Mouse (Mus musculus): Measurements from ENCODE around the gene Obsl1. TPM values are rescaled to one million over a fixed set of nuclear protein-coding genes. Genes with fewer than 3 reads are reported as not detected.

Gene Obsl1
- total and polyA plus RNA-seq, 2 experiments from 2014 or later, result 24.2 to 45.9 TPM

- H3K4me1 ChIP-seq (ENCODE audit: insufficient read depth, low read length), result peaks cover 16% of the 10 kb centered on the region
- 0 out of 2 replicates have a peak overlapping the region, but pooled peaks have one; percentile 19 for H3K9ac ChIP-seq (replicated peaks; ENCODE audit: low read length, poor library complexity, severe bottlenecking)
- H3K4me3 ChIP-seq (ENCODE audit: low read depth, low read length), result peak overlapping the region; percentile 28
- WGBS, result 14% methylated on average over 23 of the region's 23 CpGs
- H3K9me3 ChIP-seq (ENCODE audit: low read length), result no peaks in the 10 kb centered on the region
- H3K4me2 ChIP-seq (ENCODE audit: low read depth, low read length, poor library complexity, severe bottlenecking), result peak overlapping the region; percentile 47
- H3K27ac ChIP-seq (ENCODE audit: low read depth, low read length), result peak overlapping the region; percentile 69
- ATAC-seq (ENCODE audit: low FRiP score) (no peak), DNase-seq (ENCODE audit: low spot score) (no peak)
- TF ChIP-seq CTCF (IDR thresholded peaks at IDR 0.05), result no peak
- H3K36me3 ChIP-seq (ENCODE audit: insufficient read depth, low read length), result no peaks in the 10 kb centered on the region
- H3K27me3 ChIP-seq (ENCODE audit: insufficient read depth, low read length), result no peaks in the 10 kb centered on the region
Measured at GRCm38 (mm10) chr1:75458789-75459684, 47.2 kb downstream of the Obsl1 start.

- Histone ChIP-seq H3K4me1 (ENCODE audit: insufficient read depth, low read length) (peaks cover 19% of the 10 kb centered on the region), H3K9me3 (ENCODE audit: low read length) (no peaks in the 10 kb centered on the region), H3K9ac (replicated peaks; ENCODE audit: low read length, poor library complexity, severe bottlenecking) (0 out of 2 replicates have a peak overlapping the region, but pooled peaks have one; percentile 24), H3K36me3 (ENCODE audit: insufficient read depth, low read length) (no peaks in the 10 kb centered on the region), H3K4me2 (ENCODE audit: low read depth, low read length, poor library complexity, severe bottlenecking) (peak overlapping the region; percentile 47), H3K27me3 (ENCODE audit: insufficient read depth, low read length) (no peaks in the 10 kb centered on the region), H3K4me3 (ENCODE audit: low read depth, low read length) (peak overlapping the region; percentile 28), H3K27ac (ENCODE audit: low read depth, low read length) (peak overlapping the region; percentile 69)
- 0 out of 2 replicates have a peak, but pooled peaks have one; percentile 8 for TF ChIP-seq CTCF (IDR thresholded peaks at IDR 0.05)
- DNase-seq (ENCODE audit: low spot score) (peak; percentile 30), ATAC-seq (ENCODE audit: low FRiP score) (peak; percentile 39; the same call in 1 of the 2 replicates)
- WGBS, result 2% methylated on average over 40 of the region's 42 CpGs
Measured at GRCm38 (mm10) chr1:75458025-75458788, 48.0 kb downstream of the Obsl1 start.

- Histone ChIP-seq H3K36me3 (ENCODE audit: insufficient read depth, low read length) (no peaks in the 10 kb centered on the region), H3K9ac (replicated peaks; ENCODE audit: low read length, poor library complexity, severe bottlenecking) (0 out of 2 replicates have a peak overlapping the region, but pooled peaks have one; percentile 24), H3K27me3 (ENCODE audit: insufficient read depth, low read length) (no peaks in the 10 kb centered on the region), H3K9me3 (ENCODE audit: low read length) (no peaks in the 10 kb centered on the region), H3K4me3 (ENCODE audit: low read depth, low read length) (no peak overlapping the region), H3K4me1 (ENCODE audit: insufficient read depth, low read length) (peaks cover 19% of the 10 kb centered on the region), H3K4me2 (ENCODE audit: low read depth, low read length, poor library complexity, severe bottlenecking) (peak overlapping the region; percentile 47; the same call in 1 of the 2 replicates), H3K27ac (ENCODE audit: low read depth, low read length) (0 out of 2 replicates have a peak overlapping the region, but pooled peaks have one; percentile 69)
- 5% methylated on average over 7 of the region's 10 CpGs for WGBS
- DNase-seq (ENCODE audit: low spot score) (no peak), ATAC-seq (ENCODE audit: low FRiP score) (no peak)
- TF ChIP-seq CTCF (IDR thresholded peaks at IDR 0.05), result no peak
Measured at GRCm38 (mm10) chr1:75457710-75458024, 48.6 kb downstream of the Obsl1 start.

- TF ChIP-seq CTCF (IDR thresholded peaks at IDR 0.05), result peak; percentile 66
- Histone ChIP-seq H3K9ac (replicated peaks; ENCODE audit: low read length, poor library complexity, severe bottlenecking) (no peak overlapping the region), H3K4me1 (ENCODE audit: insufficient read depth, low read length) (peaks cover 19% of the 10 kb centered on the region), H3K4me3 (ENCODE audit: low read depth, low read length) (no peak overlapping the region), H3K36me3 (ENCODE audit: insufficient read depth, low read length) (no peaks in the 10 kb centered on the region), H3K27ac (ENCODE audit: low read depth, low read length) (0 out of 2 replicates have a peak overlapping the region, but pooled peaks have one; percentile 26), H3K27me3 (ENCODE audit: insufficient read depth, low read length) (no peaks in the 10 kb centered on the region), H3K9me3 (ENCODE audit: low read length) (no peaks in the 10 kb centered on the region), H3K4me2 (ENCODE audit: low read depth, low read length, poor library complexity, severe bottlenecking) (no peak overlapping the region)
- DNase-seq (ENCODE audit: low spot score), result no peak
- ATAC-seq (ENCODE audit: low FRiP score), result no peak
- WGBS, result 11% methylated on average over 14 of the region's 14 CpGs
Measured at GRCm38 (mm10) chr1:75456746-75457564, 49.3 kb downstream of the Obsl1 start.

GRCm38 (mm10) chr1:75455948-75456347, 50.3 kb downstream of the Obsl1 start:
- TF ChIP-seq CTCF (IDR thresholded peaks at IDR 0.05), result no peak
- Histone ChIP-seq H3K9me3 (ENCODE audit: low read length) (no peaks in the 10 kb centered on the region), H3K4me1 (ENCODE audit: insufficient read depth, low read length) (peaks cover 19% of the 10 kb centered on the region), H3K4me3 (ENCODE audit: low read depth, low read length) (no peak overlapping the region), H3K27ac (ENCODE audit: low read depth, low read length) (no peak overlapping the region), H3K27me3 (ENCODE audit: insufficient read depth, low read length) (peaks cover 3% of the 10 kb centered on the region; the same call in 1 of the 2 replicates), H3K4me2 (ENCODE audit: low read depth, low read length, poor library complexity, severe bottlenecking) (peak overlapping the region; percentile 26), H3K9ac (replicated peaks; ENCODE audit: low read length, poor library complexity, severe bottlenecking) (no peak overlapping the region; the same call in 1 of the 2 replicates), H3K36me3 (ENCODE audit: insufficient read depth, low read length) (no peaks in the 10 kb centered on the region)
- DNase-seq (ENCODE audit: low spot score), result no peak
- WGBS, result 17% methylated on average over 5 of the region's 5 CpGs
- ATAC-seq (ENCODE audit: low FRiP score), result no peak

Data from midbrain, postnatal 0 days (tissue).